ENCODE assay signal across 12 mouse cellular contexts in the genomic region with DNA sequence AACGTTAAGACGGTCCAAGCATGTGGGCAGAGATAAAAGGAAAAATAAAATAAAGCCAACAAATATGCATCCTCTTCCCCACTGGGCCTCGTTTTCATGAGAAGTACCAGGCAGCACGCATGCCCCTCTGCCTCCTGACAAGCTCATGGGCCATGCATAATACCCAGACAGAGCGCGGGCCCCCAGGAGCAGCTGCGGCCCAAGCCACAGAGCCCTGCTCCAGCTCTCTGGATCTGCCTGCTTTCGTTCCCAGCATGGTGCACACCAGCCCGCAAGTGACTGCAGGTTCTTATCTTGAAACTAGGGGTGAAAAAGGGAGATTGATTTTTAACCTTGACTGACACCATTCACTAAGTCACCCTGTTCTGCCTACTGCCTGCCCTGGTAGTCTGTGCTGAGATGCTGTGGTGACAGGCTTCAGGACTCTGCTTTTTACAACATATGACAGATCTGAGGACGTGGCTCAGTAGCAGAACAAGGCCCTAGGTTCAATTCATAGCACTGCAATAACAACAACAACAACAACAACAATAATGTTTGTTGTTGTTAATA.
DNase-seq lines count a peak whose midpoint lies in the region; ATAC-seq and TF ChIP-seq lines count a peak whose summit lies in the region.
"Had no signal": no experiment of that assay in that cellular context is flagged by ENCODE, and none has a peak within 500 bp of the region (broad histone marks: within the 10 kb centered on the region; RNA-seq: fewer than 3 reads in every experiment).

No protein-coding gene starts in this region.

- peaks cover 4% of the 10 kb centered on the region; the same call in 1 of the 2 replicates for H3K27me3 ChIP-seq in liver, embryonic 12.5 days (replicated peaks)
- H3K27me3 ChIP-seq in forebrain, embryonic 14.5 days (replicated peaks; ENCODE audit: control insufficient read depth, insufficient read depth, low read length): no peaks in the 10 kb centered on the region
- no peaks in the 10 kb centered on the region for H3K27me3 ChIP-seq in liver, postnatal 0 days (ENCODE audit: insufficient read depth, low read length)
- H3K27me3 ChIP-seq in neural tube, embryonic 14.5 days (ENCODE audit: control insufficient read depth, insufficient read depth, low read length): no peaks in the 10 kb centered on the region
- H3K27me3 ChIP-seq: lung, embryonic 15.5 days had no signal

- no peak for TF ChIP-seq CTCF in liver, postnatal 0 days (IDR thresholded peaks at IDR 0.05; ENCODE audit: low read depth)

- no peak for ATAC-seq in liver, embryonic 12.5 days
- ATAC-seq in forebrain, embryonic 14.5 days: peak; percentile 66; the same call in 1 of the 2 replicates
- ATAC-seq in liver, postnatal 0 days: peak; percentile 36; the same call in 1 of the 2 replicates
- ATAC-seq in neural tube, embryonic 14.5 days (ENCODE audit: low read depth): peak; percentile 67

- H3K27ac ChIP-seq in liver, embryonic 12.5 days: no peak overlapping the region
- H3K27ac ChIP-seq in forebrain, embryonic 14.5 days (ENCODE audit: low read depth, low read length): no peak overlapping the region; the same call in 1 of the 2 replicates
- no peak overlapping the region for H3K27ac ChIP-seq in liver, postnatal 0 days (ENCODE audit: low read depth)
- H3K27ac ChIP-seq in neural tube, embryonic 14.5 days (ENCODE audit: low read depth, low read length): peak overlapping the region; percentile 61
- H3K27ac ChIP-seq: left cerebral cortex, adult 2 months had no signal

- peak; percentile 12 for DNase-seq in liver
- peak; percentile 59 for DNase-seq in forebrain, embryonic 14.5 days (ENCODE audit: low spot score)
- DNase-seq in liver, postnatal 0 days: no peak
- DNase-seq in urinary bladder, adult 2 months (ENCODE audit: low spot score): no peak
- no peak for DNase-seq in heart, postnatal 4 days
- no peak for DNase-seq in yolk sac, embryonic 10.5 days (ENCODE audit: low spot score)
- DNase-seq: kidney, adult 9 months had no signal

- no peaks in the 10 kb centered on the region for H3K36me3 ChIP-seq in liver, embryonic 12.5 days
- no peaks in the 10 kb centered on the region for H3K36me3 ChIP-seq in forebrain, embryonic 14.5 days (ENCODE audit: control insufficient read depth, insufficient read depth, low read length)
- H3K36me3 ChIP-seq in liver, postnatal 0 days (replicated peaks; ENCODE audit: insufficient read depth, low read length): peaks cover 2% of the 10 kb centered on the region; the same call in 1 of the 2 replicates
- no peaks in the 10 kb centered on the region for H3K36me3 ChIP-seq in neural tube, embryonic 14.5 days (ENCODE audit: control insufficient read depth, insufficient read depth, low read length)
- H3K36me3 ChIP-seq: lung, embryonic 15.5 days had no signal

- H3K4me3 ChIP-seq in liver, embryonic 12.5 days: no peak overlapping the region
- H3K4me3 ChIP-seq in forebrain, embryonic 14.5 days (ENCODE audit: low read depth, low read length): no peak overlapping the region
- H3K4me3 ChIP-seq in liver, postnatal 0 days (ENCODE audit: low read depth, low read length): no peak overlapping the region
- H3K4me3 ChIP-seq in neural tube, embryonic 14.5 days (ENCODE audit: low read depth, low read length): no peak overlapping the region
- H3K4me3 ChIP-seq: left cerebral cortex, adult 2 months; lung, embryonic 15.5 days; myocyte had no signal

- 53% methylated on average over 10 of the region's 10 CpGs for WGBS in liver, embryonic 12.5 days (ENCODE audit: insufficient replicate concordance)
- 14% methylated on average over 10 of the region's 10 CpGs for WGBS in forebrain, embryonic 14.5 days
- WGBS in liver, postnatal 0 days (ENCODE audit: insufficient replicate concordance): 45% methylated on average over 10 of the region's 10 CpGs
- 10% methylated on average over 10 of the region's 10 CpGs for WGBS in neural tube, embryonic 14.5 days

- no peak overlapping the region for H3K9ac ChIP-seq in liver, embryonic 12.5 days
- H3K9ac ChIP-seq in forebrain, embryonic 14.5 days (ENCODE audit: low read length): no peak overlapping the region
- H3K9ac ChIP-seq in liver, postnatal 0 days (replicated peaks): no peak overlapping the region
- no peak overlapping the region for H3K9ac ChIP-seq in neural tube, embryonic 14.5 days (replicated peaks; ENCODE audit: low read depth, low read length)
- H3K9ac ChIP-seq: lung, embryonic 15.5 days had no signal

- no peaks in the 10 kb centered on the region for H3K9me3 ChIP-seq in liver, embryonic 12.5 days (replicated peaks)
- no peaks in the 10 kb centered on the region for H3K9me3 ChIP-seq in forebrain, embryonic 14.5 days (replicated peaks; ENCODE audit: control insufficient read depth, low read length)
- no peaks in the 10 kb centered on the region for H3K9me3 ChIP-seq in liver, postnatal 0 days (ENCODE audit: low read length)
- no peaks in the 10 kb centered on the region for H3K9me3 ChIP-seq in neural tube, embryonic 14.5 days (ENCODE audit: control insufficient read depth, low read length)
- H3K9me3 ChIP-seq: lung, embryonic 15.5 days had no signal

- H3K4me1 ChIP-seq in liver, embryonic 12.5 days: peaks cover 14% of the 10 kb centered on the region
- peaks cover 21% of the 10 kb centered on the region for H3K4me1 ChIP-seq in forebrain, embryonic 14.5 days (ENCODE audit: control insufficient read depth, insufficient read depth, low read length)
- peaks cover 45% of the 10 kb centered on the region for H3K4me1 ChIP-seq in liver, postnatal 0 days (ENCODE audit: insufficient read depth)
- peaks cover 35% of the 10 kb centered on the region for H3K4me1 ChIP-seq in neural tube, embryonic 14.5 days (ENCODE audit: control insufficient read depth, insufficient read depth, low read length)

- no peak overlapping the region for H3K4me2 ChIP-seq in liver, embryonic 12.5 days
- H3K4me2 ChIP-seq in forebrain, embryonic 14.5 days (ENCODE audit: low read length): no peak overlapping the region
- H3K4me2 ChIP-seq in liver, postnatal 0 days (ENCODE audit: low read depth, low read length): no peak overlapping the region
- H3K4me2 ChIP-seq in neural tube, embryonic 14.5 days (ENCODE audit: low read depth, low read length): no peak overlapping the region
- H3K4me2 ChIP-seq: lung, embryonic 15.5 days had no signal

- no peak for TF ChIP-seq EP300 in liver, postnatal 0 days (IDR thresholded peaks at IDR 0.05; ENCODE audit: low read depth)

Comparison
In these comparisons a context has a peak if more than half of its experiments do, and no peak if none do; other contexts are left out.
1. DNase-seq: peak in liver (single experiment) and forebrain, embryonic 14.5 days (single experiment); none in liver, postnatal 0 days (single experiment), urinary bladder, adult 2 months (single experiment), heart, postnatal 4 days (single experiment) and yolk sac, embryonic 10.5 days (single experiment).